Mouse (Mus musculus): Measurements from ENCODE around the gene Colec11. TPM values are rescaled to one million over a fixed set of nuclear protein-coding genes. Genes with fewer than 3 reads are reported as not detected.

Colec11 gene
- 0.82 TPM for polyA plus RNA-seq (2014; fragmentation: Illumina TruSeq; extraction: RNeasy Lipid Tissue Mini Kit (QIAGEN cat#74804); ENCODE audit: low read depth, low replicate concordance)

GRCm38 (mm10) chr12:28623195-28623594, at the start of gene Colec11:
Gene Colec11, minus strand, starts transcription at chr12:28623377.

GRCm38 (mm10) chr12:28649141-28650110, 26.2 kb upstream of the Colec11 start, which contains the start of gene Rnaseh1:
Gene Rnaseh1, plus strand, starts transcription at chr12:28649602.

DNA sequence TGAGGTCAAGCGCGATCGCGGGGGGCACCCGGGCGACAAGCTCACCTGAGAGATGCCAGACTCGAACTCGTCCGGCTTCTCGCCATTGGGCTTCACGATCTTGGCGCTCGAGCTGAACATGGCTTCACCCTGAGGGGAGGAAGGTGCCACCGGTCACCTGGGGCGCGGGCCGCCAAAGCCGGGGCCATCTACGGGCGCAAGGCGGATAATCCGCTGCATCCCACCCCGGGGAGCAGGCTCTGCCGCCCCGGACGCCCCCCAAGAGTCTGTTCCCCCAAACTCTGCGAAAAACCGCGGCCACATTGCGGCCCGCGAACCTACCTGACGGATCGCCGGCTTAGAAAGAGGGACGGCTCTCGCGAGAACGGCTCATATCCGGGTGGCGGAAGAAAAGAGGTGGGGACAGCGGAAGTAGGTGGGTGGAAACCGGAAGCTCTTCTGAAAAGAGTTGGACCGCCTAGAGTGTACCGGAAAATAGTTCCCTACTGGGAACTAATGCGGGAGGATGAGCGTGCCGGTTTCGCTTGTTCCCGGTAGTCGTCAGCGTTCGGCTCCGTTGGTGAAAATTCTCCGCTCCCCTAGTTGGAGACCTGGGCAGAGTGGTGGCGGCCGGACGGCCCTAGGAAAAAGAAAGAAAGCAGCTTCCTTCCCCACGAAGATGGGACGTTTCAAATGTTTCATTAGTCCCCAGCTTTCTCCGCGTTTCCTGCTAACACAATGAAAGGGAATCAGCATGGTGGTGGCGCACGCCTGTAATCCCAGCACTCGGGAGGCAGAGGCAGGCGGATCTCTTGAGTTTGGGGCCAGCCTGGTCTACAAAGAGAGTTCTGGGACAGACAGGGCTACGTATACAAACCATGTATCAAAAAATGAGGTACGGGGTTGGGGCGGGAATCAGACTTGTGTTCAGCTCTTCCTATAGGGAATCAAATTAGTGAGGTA, 12.6 kb upstream of the Colec11 start, which contains the start of gene Rps7:
Gene Rps7, minus strand, starts transcription at position 419 of the 942 bp plus-strand sequence.

GRCm38 (mm10) chr12:28582423-28582822, 40.8 kb downstream of the Colec11 start, which contains the start of gene Allc:
Gene Allc, minus strand, starts transcription at chr12:28582523.

GRCm38 (mm10) chr12:28552299-28552698, 70.9 kb downstream of the Colec11 start, which contains the start of gene Dcdc2c:
Gene Dcdc2c, minus strand, starts transcription at chr12:28552399.

Other genes starting within 250 kb of the Colec11 start
- not detected for gene Dcdc2c, start 71.0 kb downstream of the Colec11 start, polyA plus RNA-seq (2014; fragmentation: Illumina TruSeq; extraction: RNeasy Lipid Tissue Mini Kit (QIAGEN cat#74804); ENCODE audit: low read depth, low replicate concordance)
- gene Allc, start 40.9 kb downstream of the Colec11 start, polyA plus RNA-seq (2014; fragmentation: Illumina TruSeq; extraction: RNeasy Lipid Tissue Mini Kit (QIAGEN cat#74804); ENCODE audit: low read depth, low replicate concordance), result not detected
- gene Rps7, start 12.6 kb upstream of the Colec11 start, polyA plus RNA-seq (2014; fragmentation: Illumina TruSeq; extraction: RNeasy Lipid Tissue Mini Kit (QIAGEN cat#74804); ENCODE audit: low read depth, low replicate concordance), result 486 TPM
- 1.9 TPM for gene Rnaseh1, start 26.2 kb upstream of the Colec11 start, polyA plus RNA-seq (2014; fragmentation: Illumina TruSeq; extraction: RNeasy Lipid Tissue Mini Kit (QIAGEN cat#74804); ENCODE audit: low read depth, low replicate concordance)
- 231 TPM for gene Adi1, start 51.9 kb upstream of the Colec11 start, polyA plus RNA-seq (2014; fragmentation: Illumina TruSeq; extraction: RNeasy Lipid Tissue Mini Kit (QIAGEN cat#74804); ENCODE audit: low read depth, low replicate concordance)
- 22.0 TPM for gene Trappc12, start 127.1 kb upstream of the Colec11 start, polyA plus RNA-seq (2014; fragmentation: Illumina TruSeq; extraction: RNeasy Lipid Tissue Mini Kit (QIAGEN cat#74804); ENCODE audit: low read depth, low replicate concordance)
- 2.0 TPM for gene Eipr1, start 128.4 kb upstream of the Colec11 start, polyA plus RNA-seq (2014; fragmentation: Illumina TruSeq; extraction: RNeasy Lipid Tissue Mini Kit (QIAGEN cat#74804); ENCODE audit: low read depth, low replicate concordance)

Data from adrenal gland, adult 10 weeks (tissue).